Mouse (Mus musculus) CH12.LX (cell line): ENCODE data around the gene Ccdc155.

Experiments
- CHD2 ChIP-seq: IDR thresholded peaks from 2 replicates; pipeline ENCODE4 v1.6.1; 2011; ENCODE audit warnings: low read length, improper control_type of control experiment
- POLR2A ChIP-seq: IDR thresholded peaks from 2 replicates; pipeline ENCODE4 v1.6.1; 2011; ENCODE audit warnings: low read depth, mild to moderate bottlenecking, improper control_type of control experiment, low read length
- TCF12 ChIP-seq: IDR thresholded peaks from 2 replicates; pipeline ENCODE4 v1.6.1; 2014; ENCODE audit warnings: low read depth, mild to moderate bottlenecking, inconsistent platforms, low read length, improper control_type of control experiment
- USF1 ChIP-seq: IDR thresholded peaks from 2 replicates; pipeline ENCODE4 v1.6.1; 2014; ENCODE audit warnings: low read depth, mild to moderate bottlenecking, inconsistent platforms, low read length, improper control_type of control experiment

- no peak for TF ChIP-seq CHD2
- no peak for TF ChIP-seq POLR2A
- no peak for TF ChIP-seq TCF12
- no peak for TF ChIP-seq USF1
Measured at GRCm38 (mm10) chr7:45234333-45234841, 29.7 kb upstream of the Ccdc155 start.
